Mouse (Mus musculus): Measurements from ENCODE around the gene Sox14.

Sox14 gene

GRCm38 (mm10) chr9:99848327-99848726, 27.6 kb downstream of the Sox14 start:
- no peak for DNase-seq (ENCODE audit: low spot score)

GRCm38 (mm10) chr9:99846820-99847219, 29.1 kb downstream of the Sox14 start:
- DNase-seq (ENCODE audit: low spot score), result peak; percentile 48

GRCm38 (mm10) chr9:99839367-99839766, 36.6 kb downstream of the Sox14 start:
- no peak for DNase-seq (ENCODE audit: low spot score)

GRCm38 (mm10) chr9:99838877-99839276, 37.1 kb downstream of the Sox14 start:
- DNase-seq (ENCODE audit: low spot score), result no peak

GRCm38 (mm10) chr9:99836707-99837106, 39.3 kb downstream of the Sox14 start:
- DNase-seq (ENCODE audit: low spot score), result no peak

GRCm38 (mm10) chr9:99835624-99836430, 40.1 kb downstream of the Sox14 start:
- no peak for DNase-seq (ENCODE audit: low spot score)
